Mouse (Mus musculus) cerebellum, adult 8-10 months (tissue): ENCODE data around the gene Angptl4.
"Not testable (repeated sequence)": the region's sequence is repeated elsewhere in the genome, so short reads cannot be mapped to it uniquely, and the experiment has no call there.

ENCODE experiments used
- DNase-seq: peaks from one replicate; pipeline ENCODE4 v3.0.0; 2022

Angptl4 gene

DNA sequence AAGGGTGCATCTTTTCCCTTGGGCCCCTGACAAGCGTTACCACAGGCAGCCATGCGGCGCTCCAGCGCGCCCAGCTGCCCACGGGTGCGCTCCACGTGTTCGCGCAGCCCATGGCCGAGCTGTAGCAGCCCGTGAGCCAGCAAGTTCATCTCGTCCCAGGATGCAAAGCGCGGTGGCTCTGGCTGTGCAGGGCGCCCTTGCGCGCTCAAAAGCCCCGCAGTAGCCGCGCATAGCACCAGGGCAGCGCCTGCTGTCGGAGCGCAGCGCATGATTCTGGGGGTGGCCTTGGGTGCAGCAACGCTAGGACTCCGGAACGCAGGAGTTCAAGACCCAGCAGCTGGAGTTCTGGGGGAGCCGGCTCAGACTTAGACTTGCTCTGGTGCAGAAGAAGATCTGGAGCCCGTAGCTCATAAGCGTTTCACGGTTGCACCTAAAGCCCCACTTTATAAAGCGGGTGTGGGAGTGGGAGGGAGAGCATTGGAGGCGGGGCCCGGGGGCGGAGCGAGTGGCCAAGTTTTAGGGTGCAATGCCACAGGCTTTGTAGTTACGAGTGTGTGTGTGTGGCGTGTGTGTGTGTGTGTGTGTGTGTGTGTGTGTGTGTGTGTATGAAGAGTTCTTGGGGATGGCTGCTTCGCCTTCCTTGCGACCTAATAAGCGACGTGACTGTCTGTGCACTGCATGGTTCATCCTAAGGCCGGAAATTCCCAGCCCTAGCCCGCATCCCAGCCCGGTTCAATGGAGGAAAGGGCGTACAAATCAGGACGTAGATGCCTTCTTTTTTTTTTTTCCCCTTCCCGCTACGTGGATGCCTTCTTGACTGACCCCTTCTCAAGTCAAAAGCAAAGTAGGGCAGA, at the start of gene Angptl4:
Gene Angptl4 (minus strand): TSS at position 707 of the 854 bp plus-strand sequence.
- peak; percentile 4 for DNase-seq

DNA sequence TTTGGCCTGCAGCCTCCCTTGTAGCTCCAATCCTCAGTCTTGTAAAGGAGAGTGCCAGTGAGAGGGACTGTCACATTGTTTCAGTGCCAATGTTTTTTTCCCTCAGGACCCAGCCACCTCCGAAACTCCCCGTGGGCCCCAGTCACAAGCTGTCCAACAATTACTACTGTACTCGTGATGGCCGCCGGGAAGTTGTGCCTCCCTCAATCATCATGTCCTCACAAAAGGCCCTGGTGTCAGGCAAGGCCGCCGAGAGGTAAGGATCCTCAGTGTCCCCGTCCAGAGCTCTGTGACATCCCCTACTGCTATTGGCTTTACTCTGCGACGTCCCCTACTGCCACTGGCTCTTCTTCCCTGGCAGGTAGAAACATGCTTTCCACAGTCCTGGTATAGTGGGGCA, 47.9 kb upstream of the Angptl4 start:
- no peak for DNase-seq

DNA sequence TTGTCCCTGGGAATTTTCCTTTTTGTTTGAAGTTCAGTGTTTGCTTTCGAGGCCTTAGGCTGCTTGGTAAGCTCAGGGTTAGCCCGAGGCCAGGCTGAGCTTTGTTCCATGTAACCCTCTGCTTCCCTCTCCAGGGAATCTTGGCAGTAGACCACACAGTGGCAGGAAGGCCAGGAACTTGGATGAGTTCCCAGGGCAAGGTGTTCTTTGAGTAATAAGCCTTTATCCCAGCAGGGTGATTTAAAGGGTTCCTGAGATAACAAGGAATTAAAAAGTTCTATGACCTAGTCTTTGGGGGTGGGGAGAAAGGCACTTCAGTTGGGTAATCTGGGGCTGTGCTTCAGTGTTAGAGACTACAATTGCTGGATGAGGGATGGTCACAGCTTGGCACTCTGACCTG, 47.3 kb upstream of the Angptl4 start:
- DNase-seq: peak; percentile 53

DNA sequence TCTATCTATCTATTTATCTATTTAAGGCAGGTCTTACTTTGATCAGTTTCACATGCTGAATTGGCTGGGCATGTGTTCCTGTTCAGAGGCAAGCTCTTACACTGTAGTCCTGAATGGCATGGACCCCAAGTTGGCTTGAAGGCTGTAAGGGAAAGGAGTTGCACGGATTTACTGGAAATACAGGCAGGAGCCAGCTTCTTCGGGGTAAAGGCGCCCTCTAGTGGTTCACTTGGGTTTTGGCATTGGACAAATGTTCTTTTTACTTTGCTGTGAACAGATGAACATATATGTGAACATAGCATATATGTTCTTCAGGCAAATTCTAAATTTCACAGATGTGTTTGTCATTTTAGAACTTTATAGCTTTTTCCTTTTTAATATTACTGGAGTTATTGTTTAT, 45.2 kb upstream of the Angptl4 start:
- DNase-seq: peak; percentile 73

DNA sequence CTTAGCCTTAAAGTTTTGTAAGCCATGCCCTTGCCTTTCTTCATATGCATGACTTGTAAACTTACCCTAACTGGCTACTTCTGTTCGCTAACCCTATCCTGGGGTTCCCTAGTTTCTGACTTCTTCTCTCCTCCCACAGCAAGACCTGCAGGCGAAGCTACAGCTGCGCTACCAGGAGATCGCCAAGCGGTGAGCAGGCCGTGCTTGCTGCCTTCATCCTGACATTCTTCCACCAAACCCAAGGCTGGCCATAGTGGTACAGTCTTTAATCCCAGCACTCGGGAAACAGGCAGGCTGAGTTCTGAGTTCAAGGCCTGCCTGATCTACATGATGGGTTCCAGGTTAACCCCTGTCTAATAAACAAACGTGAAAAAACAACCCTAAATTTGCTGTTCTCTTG, 43.8 kb upstream of the Angptl4 start:
- no peak for DNase-seq

DNA sequence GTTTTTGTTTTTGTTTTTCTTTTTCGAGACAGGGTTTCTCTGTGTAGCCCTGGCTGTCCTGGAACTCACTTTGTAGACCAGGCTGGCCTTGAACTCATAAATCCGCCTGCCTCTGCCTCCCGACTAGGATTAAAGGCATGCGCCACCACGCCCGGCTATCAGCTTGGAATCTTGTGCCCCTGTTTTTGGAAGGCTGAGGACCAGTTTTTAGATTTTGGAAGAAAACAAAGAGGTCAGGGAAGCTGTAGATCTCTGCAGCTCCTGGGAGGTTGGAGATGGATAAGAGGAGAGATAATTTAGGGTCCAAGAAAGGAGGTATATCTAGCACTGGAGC, 43.3 kb upstream of the Angptl4 start:
- DNase-seq: not testable (repeated sequence)

DNA sequence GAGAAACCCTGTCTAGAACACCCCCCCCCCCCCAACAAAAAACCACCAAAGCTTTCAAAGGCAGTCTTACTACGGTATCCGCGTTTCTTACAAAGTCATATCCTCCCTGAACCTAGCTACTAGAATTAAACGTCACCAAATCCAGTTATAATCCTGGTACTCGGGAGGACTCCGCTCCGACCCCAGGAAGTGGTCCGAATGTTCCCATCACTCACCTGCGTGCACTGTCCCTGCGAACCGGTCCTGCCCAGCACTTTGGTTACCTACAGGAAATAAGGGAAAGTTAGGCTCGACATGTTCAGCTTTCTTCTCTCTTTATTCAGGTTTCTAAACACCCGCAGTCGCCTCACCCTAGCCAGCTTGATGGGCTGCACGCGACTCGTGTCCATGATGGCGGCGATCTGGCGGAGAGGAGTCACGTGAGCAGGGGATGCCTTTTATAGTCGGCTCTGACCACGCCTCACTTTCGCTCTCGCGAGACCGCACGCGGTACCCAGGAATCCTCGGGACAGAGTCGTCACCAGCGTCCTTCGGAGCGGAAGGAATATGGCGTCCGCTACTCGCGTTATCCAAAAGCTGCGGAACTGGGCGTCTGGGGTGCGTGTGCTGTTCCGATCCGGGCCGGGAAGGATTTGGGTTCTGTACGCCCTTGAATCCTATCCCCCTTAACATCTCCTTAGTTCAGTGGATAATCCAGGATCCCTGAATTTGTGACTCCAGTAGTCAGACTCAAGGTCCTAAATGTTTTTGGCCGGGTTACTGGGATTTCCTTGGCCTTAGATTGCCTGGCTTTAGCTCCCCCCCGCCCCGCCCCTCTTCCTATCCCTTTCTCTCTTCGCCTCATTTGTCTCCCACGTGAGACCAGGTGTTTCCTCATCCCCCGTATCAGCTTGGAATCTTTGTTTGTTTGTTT, 42.7 kb upstream of the Angptl4 start, which contains the start of the genes Rps28 and Ndufa7:
Gene Rps28 (minus strand): TSS at position 479 of the 913 bp plus-strand sequence.
Gene Ndufa7 (plus strand): TSS at position 489 of the 913 bp plus-strand sequence.
- DNase-seq: peak; percentile 98

DNA sequence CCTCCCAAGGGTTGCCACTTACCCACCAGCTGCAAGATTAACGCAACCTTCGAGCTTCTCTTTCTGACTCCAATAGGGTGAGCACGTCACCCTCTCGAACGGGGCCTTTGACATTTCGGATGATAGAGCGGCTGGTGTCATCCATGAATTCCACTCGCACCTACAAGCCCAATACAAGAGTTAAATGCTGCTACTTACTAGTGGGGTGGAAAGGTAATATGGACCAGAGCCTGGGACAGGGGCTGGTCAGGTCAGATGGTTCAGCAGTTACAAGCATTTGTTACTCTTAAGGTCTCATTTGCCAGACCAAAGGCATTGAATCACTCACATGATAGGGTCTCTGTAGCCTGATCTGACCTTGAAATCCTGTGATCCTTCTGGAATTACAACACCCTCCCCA, 41.5 kb upstream of the Angptl4 start:
- DNase-seq: not testable (repeated sequence)

DNA sequence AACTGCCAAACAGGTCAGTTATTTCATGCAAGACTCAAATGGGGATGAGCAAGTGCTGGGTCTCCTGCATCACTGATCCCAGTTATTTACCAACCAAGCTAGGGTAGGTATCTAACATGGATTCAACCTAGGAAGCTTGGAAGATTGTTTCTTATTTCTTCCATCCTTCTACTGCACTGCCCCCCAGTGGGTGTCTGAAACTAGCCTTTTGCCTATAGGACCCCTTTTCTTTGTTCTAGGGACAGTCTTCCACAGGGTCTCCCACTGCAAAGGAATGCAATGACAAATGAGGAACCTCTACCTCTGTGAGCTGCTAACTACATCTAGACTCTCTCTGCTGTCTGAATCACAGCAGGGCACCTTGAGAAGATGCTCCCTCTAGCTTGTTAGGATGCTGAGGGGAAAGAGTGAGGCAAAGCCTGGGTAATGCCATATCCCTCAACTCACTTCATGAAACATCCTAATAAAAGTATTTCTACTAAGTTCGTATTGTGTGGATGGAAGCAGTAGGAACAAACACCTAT, 40.9 kb upstream of the Angptl4 start:
- DNase-seq: no peak

DNA sequence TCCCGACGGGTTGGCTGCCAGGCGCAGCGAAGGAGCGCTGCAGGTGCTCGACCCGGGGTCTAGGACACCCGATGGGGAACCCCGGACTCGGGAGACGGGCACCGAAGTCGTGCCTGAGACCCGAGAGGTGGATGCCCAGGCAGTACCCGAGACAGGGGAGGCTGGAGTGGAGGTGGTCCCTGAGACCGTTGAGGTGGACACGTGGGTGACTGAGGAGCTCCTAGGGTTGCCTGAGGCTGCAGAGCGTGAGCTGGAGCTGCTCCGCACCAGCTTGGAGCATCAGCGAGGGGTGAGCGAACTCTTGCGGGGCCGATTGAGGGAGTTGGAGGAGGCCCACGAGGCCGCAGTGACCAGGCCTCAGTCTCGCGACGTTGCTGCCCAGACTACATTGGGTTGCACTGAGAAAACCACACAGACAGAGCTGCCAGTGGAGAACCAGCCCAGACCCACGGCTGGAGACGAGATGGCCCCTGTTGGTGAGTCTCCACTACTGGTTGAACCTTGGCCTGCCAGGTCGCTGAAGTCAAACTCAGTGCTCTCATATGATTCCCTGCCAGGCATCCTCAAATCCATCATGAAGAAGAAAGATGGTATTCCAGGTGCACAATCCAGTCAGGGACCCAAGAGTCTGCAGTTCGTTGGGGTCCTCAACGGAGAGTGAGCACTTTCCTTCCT, 36.5 kb upstream of the Angptl4 start:
- no peak for DNase-seq

DNA sequence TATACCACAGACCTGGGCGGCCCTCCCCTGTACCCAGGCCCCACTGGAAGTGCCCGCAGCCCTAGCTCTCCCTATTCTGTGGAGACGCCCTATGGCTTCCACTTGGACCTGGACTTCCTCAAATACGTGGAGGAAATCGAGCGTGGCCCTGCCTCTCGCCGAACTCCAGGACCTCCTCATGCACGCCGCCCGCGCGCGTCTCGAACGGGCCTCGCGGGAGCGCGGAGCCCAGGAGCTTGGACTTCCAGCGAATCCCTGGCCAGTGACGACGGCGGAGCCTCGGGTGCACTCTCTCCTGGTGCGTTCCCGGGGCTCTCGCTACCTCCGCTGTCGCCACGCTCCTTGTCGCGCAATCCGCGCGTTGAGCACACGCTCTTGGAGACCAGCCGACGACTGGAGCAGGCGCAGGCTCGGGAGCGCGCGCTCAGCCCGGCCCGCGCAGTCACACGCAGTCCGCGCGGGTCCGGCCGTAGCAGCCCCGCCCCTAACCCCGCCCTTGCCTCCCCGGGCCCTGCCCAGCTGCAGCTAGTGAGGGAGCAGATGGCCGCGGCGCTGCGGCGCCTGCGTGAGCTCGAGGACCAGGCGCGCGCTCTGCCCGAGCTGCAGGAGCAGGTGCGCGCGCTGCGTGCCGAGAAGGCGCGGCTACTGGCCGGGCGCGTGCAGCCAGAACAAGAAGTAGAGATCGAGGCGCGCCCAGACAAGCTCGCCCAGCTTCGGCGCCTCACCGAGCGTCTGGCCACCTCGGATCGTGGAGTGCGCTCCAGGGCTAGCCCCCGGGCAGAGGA, 35.7 kb upstream of the Angptl4 start:
- DNase-seq: peak; percentile 86

DNA sequence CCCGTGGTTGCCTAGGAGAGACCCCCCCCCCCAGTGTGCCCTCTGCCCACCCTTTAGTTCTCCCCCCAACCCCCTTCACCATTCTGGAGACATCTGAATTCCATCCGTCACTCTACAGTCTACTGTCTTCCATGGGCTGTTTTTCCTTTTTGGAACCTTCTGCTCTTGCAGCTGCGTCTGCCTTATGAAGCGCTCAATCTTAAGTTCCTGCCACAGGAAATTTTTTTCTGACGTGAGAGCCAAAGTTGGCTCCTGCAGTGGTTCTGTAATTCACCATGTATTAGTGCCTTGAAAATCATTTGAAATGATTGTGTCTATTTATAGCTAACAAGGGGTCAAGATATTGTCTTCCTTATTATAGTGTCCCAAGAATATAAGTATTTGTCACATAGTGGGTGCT, 35.0 kb upstream of the Angptl4 start:
- no peak for DNase-seq

DNA sequence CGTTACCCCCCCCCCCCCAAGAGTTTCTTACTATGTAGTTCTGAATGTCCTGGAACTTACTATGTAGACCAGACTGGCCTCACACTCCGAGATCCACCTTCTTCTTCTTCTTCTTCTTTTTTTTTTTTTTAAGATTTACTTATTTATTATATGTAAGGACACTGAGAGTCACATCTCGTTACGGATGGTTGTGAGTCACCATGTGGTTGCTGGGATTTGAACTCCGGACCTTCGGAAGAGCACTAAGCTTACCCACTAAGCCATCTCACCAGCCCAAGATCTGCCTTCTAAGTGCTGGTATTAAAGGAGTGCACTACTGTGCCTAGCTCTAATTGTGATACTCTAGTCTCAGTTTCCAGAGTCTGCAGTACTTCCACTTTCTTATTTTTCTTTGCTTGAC, 33.8 kb upstream of the Angptl4 start:
- DNase-seq: no peak

DNA sequence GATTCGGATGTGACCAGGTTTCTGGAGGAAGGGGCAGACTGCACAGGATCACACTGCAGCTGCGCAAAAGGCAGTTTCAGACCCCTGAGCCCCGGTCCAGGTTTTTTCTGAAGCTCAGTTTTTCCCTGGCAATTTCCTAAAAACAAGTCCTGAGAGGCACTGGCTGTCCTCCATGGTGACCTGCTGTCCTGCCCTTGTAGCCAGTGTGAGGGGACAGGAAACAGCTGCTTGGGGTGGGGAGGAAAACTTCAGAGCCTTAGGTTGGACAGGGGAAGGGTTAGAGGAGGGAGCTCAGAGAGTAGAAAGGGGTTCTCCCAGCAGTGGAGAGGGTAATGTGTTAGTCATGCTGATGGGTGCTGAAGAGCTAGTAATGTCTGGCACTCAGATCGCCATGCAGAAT, 31.4 kb upstream of the Angptl4 start:
- no peak for DNase-seq

DNA sequence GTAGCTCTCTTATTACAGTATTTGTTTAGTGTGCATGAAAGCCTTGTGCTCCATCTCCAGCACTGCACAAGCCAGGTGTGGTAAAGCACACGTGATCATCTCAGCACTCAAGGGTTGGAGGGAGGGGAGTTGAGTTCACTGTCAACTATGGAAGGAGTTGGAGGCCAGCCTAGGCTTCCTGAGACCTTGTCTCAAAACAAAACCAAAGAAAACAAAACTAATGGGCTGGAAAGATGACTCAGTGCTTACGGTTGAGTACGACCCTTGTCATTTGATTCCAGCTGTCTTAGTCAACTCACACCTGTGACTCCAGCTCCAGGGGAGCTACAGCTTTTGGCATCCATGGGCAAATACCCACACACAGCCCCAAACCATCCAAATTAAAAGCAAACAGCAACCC, 30.8 kb upstream of the Angptl4 start:
- DNase-seq: no peak

DNA sequence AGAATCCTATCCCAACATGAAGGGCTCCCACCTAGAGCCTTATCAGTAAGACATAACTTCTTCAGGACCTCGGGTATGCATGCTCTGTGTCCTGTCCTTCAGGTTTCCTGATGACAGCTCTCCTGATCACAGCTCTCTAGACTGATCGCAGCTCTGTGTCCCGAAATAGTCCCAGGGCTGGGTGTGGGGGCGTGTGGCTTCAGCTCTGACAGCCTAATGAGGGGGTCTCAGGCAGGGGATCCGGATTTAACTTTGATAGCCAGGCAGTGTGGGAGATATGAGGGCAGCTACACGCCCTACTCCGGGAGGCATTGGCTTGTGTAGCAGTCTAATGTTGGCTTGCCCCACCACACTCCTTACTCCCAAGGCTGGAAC, 29.5 kb upstream of the Angptl4 start:
- no peak for DNase-seq

DNA sequence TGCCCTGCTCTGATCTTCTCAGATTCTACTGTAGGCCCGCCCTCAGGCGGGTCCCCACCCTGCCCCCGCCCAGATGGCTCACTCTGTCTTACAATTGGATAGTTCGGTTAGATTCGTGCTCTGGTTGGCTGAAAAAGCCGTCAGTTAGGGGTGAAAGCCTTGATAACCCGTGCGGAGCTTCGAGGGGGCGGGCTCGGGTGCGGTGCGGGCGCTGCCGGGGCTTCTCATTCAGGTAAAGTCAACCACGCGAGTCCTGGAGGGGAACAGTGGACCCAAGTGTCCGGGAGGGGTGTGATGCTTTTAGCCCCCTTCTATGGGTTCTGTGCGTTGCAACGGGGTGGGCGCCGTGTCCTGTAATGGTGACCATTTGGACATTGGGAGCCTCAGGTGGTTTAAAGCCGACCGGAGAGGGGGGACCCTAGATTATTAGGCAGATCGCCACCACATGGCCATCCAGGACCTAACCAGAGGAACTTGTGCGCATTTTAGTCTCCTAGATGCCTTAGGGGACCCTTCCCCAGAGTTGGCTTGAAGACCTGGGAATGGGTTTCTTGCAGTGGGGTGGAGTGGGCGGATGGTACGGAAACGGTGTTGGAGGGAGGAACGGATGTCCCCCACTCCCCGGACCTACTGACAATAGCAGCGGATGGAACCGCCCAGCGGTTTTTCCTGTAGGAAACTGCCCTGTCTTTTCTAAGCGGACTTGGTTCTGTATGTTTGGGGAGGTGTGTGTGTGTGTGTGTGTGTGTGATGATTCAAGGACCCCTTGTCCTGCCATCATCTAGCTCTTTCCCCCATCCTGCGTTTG, 28.9 kb upstream of the Angptl4 start, which contains the start of gene Kank3:
Gene Kank3 (plus strand): TSS at position 186 of the 808 bp plus-strand sequence.
- peak; percentile 63 for DNase-seq

DNA sequence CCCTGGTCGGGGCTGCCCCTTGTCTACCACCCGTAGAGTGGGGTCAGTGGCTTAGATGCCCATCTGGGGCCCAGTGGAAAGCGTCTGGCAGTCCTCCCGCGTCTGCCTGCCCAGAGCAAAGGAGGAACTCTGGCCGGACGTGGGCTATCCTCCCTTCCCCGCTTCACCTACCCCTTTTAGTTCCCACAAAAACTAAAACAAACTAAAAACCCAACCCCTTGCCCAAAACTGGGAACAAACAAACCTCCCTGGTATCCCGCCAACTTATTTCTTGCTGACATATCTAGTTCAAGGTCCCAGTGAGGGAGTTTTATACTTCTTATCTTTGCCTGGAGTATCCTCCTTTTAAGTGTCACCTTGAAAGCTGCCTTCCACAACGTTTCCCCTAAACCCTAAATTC, 26.6 kb upstream of the Angptl4 start:
- no peak for DNase-seq

DNA sequence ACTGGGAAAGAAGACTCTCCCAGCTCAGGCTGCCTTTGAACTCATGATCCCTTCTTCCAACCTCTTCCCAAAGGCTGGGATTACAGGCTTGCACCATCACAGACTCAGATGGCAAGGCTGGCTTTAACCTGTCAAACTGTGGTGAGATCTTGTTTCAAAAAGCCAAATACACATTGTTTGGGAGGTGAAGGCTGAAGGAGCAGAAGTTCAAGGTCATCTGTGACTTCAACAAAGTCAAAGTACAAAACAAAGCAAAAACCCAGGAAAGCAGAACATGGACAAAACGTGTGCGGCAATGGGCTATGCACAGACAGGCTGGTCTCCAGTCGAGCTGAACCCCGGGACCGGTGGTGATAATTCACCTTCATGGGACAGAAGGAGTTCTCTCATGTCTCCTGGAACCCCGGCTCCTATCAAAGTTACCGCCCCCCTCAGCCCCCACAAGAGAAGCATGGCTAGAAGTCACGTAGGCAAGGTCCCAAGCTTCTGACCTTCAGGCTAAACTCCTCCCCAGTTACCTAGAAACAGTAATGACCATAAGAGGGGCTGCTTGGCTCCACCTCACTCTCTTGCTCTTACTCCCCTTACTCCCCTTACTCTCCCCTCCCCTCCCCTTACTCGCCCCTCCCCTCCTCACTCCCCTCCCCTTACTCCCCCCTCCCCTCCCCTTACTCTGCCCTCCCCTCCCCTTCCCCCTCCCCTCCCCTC, 25.7 kb upstream of the Angptl4 start:
- DNase-seq: no peak

DNA sequence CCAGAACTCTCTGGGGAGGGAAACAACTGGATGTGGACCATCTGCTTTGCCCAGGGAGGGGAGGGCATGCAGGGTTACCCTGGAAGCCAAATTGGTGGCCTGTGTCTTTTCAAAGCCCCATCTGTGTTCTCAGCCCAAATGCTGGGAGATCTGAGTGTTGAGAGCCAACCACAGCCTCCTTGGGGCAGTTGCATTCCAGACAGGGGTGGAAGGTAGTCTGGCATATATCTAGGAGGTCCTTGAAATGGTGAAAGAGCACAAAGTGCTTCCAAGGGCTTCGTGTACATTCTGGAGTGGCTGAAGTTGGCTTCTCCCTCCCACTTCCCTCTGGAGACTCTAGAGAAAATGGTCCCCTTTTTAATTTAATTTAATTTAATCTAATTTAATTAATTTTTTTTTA, 23.1 kb upstream of the Angptl4 start:
- DNase-seq: no peak

DNA sequence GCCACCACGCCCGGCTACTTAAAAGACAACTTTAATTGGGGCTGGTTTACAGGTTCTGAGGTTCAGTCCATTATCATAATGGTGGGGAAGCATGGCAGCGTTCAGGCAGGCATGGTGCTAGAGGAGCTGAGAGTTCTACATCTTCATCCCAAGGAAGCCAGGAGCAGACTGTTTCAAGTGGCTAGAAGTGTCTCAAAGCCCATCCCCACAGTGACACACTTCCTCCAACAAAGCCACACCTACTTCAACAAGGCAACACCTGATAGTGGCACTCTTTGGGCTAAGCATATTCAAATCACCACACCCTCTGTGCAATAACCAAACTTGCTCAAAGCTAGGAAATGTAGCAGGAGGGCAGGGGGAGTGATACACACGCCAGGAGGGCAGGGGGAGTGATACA, 22.6 kb upstream of the Angptl4 start:
- no peak for DNase-seq
